In genomic region chr2:72746476-72747215, GRCm38 (mm10) we compare ENCODE assay signal across 11 mouse cellular contexts.
DNase-seq lines count a peak whose midpoint lies in the region; ATAC-seq and TF ChIP-seq lines count a peak whose summit lies in the region.
"Had no signal": no experiment of that assay in that cellular context is flagged by ENCODE, and none has a peak within 500 bp of the region (broad histone marks: within the 10 kb centered on the region; RNA-seq: fewer than 3 reads in every experiment).

No protein-coding gene starts in this region.

- TF ChIP-seq CTCF in MEL (IDR thresholded peaks at IDR 0.05 in 2 of 3, conservative IDR thresholded peaks at IDR 0.05 in 1 of 3; ENCODE audit: control insufficient read depth in 1 of 3, insufficient read depth in 1 of 3, low read depth in 2 of 3, low read length in 3 of 3, poor library complexity in 1 of 3, severe bottlenecking in 1 of 3) = no peak

- 56% methylated on average over 16 of the region's 16 CpGs for WGBS in forebrain, embryonic 15.5 days
- 75% methylated on average over 16 of the region's 16 CpGs for WGBS in forebrain, embryonic 12.5 days
- WGBS in liver, embryonic 11.5 days = 86% methylated on average over 16 of the region's 16 CpGs

- no peaks in the 10 kb centered on the region for H3K79me2 ChIP-seq in MEL (ENCODE audit: control insufficient read depth, insufficient read depth, low read length, poor library complexity)

- no peak for TF ChIP-seq POLR2A in MEL (IDR thresholded peaks at IDR 0.05; ENCODE audit: control insufficient read depth in 1 of 2, insufficient read depth in 1 of 2, low read depth in 1 of 2, low read length in 2 of 2, poor library complexity in 1 of 2)

- H3K4me3 ChIP-seq in forebrain, embryonic 15.5 days = no peak overlapping the region
- no peak overlapping the region for H3K4me3 ChIP-seq in forebrain, embryonic 12.5 days (replicated peaks)
- H3K4me3 ChIP-seq in MEL (ENCODE audit: control insufficient read depth in 1 of 2, insufficient read depth in 1 of 2, low read depth in 2 of 2, low read length in 2 of 2) = no peak overlapping the region
- H3K4me3 ChIP-seq in liver, embryonic 11.5 days (ENCODE audit: low read depth, low read length) = no peak overlapping the region

- TF ChIP-seq EP300 in MEL (IDR thresholded peaks at IDR 0.05; ENCODE audit: low read depth in 1 of 2, low read length in 2 of 2) = no peak

- TF ChIP-seq RAD21 in MEL (IDR thresholded peaks at IDR 0.05; ENCODE audit: low read depth, low read length) = no peak

- no peaks in the 10 kb centered on the region for H3K36me3 ChIP-seq in forebrain, embryonic 15.5 days
- no peaks in the 10 kb centered on the region for H3K36me3 ChIP-seq in forebrain, embryonic 12.5 days (replicated peaks)
- peaks cover 0 to 15% of the 10 kb centered on the region in 2 experiments; a peak in 2 of 4 replicates for H3K36me3 ChIP-seq in MEL (ENCODE audit: control insufficient read depth in 1 of 2, insufficient read depth in 2 of 2, low read length in 2 of 2)
- no peaks in the 10 kb centered on the region for H3K36me3 ChIP-seq in liver, embryonic 11.5 days (ENCODE audit: control insufficient read depth, insufficient read depth, low read length)

- H3K9ac ChIP-seq in forebrain, embryonic 15.5 days (replicated peaks) = no peak overlapping the region
- no peak overlapping the region for H3K9ac ChIP-seq in forebrain, embryonic 12.5 days
- no peak overlapping the region for H3K9ac ChIP-seq in MEL (ENCODE audit: control insufficient read depth, low read depth, low read length, poor library complexity, severe bottlenecking)
- no peak overlapping the region for H3K9ac ChIP-seq in liver, embryonic 11.5 days (ENCODE audit: low read depth, low read length)

- H3K27ac ChIP-seq in forebrain, embryonic 15.5 days (replicated peaks) = no peak overlapping the region
- H3K27ac ChIP-seq in forebrain, embryonic 12.5 days = no peak overlapping the region
- peak overlapping the region; percentile 64 for H3K27ac ChIP-seq in MEL (ENCODE audit: control insufficient read depth, low read depth, low read length)
- no peak overlapping the region for H3K27ac ChIP-seq in liver, embryonic 11.5 days (ENCODE audit: low read depth, low read length)

- H3K27me3 ChIP-seq in forebrain, embryonic 15.5 days = no peaks in the 10 kb centered on the region
- no peaks in the 10 kb centered on the region; the same call in 1 of the 2 replicates for H3K27me3 ChIP-seq in forebrain, embryonic 12.5 days
- H3K27me3 ChIP-seq in MEL (ENCODE audit: control insufficient read depth in 1 of 2, insufficient read depth in 2 of 2, low read length in 2 of 2) = no peaks in the 10 kb centered on the region; a peak in 1 of 4 replicates
- H3K27me3 ChIP-seq in liver, embryonic 11.5 days (replicated peaks; ENCODE audit: control insufficient read depth, insufficient read depth, low read length) = no peaks in the 10 kb centered on the region

- peak; percentile 51; the same call in 1 of the 2 replicates for ATAC-seq in forebrain, embryonic 15.5 days (replicated peaks)
- ATAC-seq in forebrain, embryonic 12.5 days (ENCODE audit: low FRiP score) = no peak
- ATAC-seq in liver, embryonic 11.5 days (replicated peaks; ENCODE audit: low FRiP score) = no peak
- no peak for ATAC-seq in monocyte, adult 5-6 weeks (replicated peaks; ENCODE audit: insufficient number of reproducible peaks, low FRiP score, low TSS enrichment, poor library complexity, severe bottlenecking)

- DNase-seq in MEL (ENCODE audit: low read depth, low spot score) = no peak
- DNase-seq in cerebellum, adult 18-20 months = peak; percentile 48 to 55
- peak; percentile 74 for DNase-seq in forelimb bud, embryonic 11.5 days (ENCODE audit: low read depth, low spot score)
- DNase-seq in liver, embryonic 11.5 days (ENCODE audit: low spot score) = no peak
- DNase-seq in thymus, postnatal 4 days = no peak
- DNase-seq: kidney, postnatal 10 days; lung, postnatal 4 days; thymus, postnatal 14 days had no signal

- no peak overlapping the region for H3K4me2 ChIP-seq in forebrain, embryonic 15.5 days (replicated peaks)
- no peak overlapping the region for H3K4me2 ChIP-seq in forebrain, embryonic 12.5 days
- no peak overlapping the region for H3K4me2 ChIP-seq in liver, embryonic 11.5 days

- no peaks in the 10 kb centered on the region for H3K9me3 ChIP-seq in forebrain, embryonic 15.5 days
- H3K9me3 ChIP-seq in forebrain, embryonic 12.5 days = no peaks in the 10 kb centered on the region
- no peaks in the 10 kb centered on the region for H3K9me3 ChIP-seq in MEL (replicated peaks; ENCODE audit: insufficient read depth, low read length)
- H3K9me3 ChIP-seq in liver, embryonic 11.5 days (ENCODE audit: control insufficient read depth, low read length) = 0 out of 2 replicates have a peak, but pooled peaks cover 3% of the 10 kb centered on the region

- H3K4me1 ChIP-seq in forebrain, embryonic 15.5 days = peaks cover 22% of the 10 kb centered on the region
- H3K4me1 ChIP-seq in forebrain, embryonic 12.5 days = no peaks in the 10 kb centered on the region
- H3K4me1 ChIP-seq in MEL (ENCODE audit: control insufficient read depth in 1 of 2, insufficient read depth in 2 of 2, low read length in 2 of 2) = peaks cover 5 to 22% of the 10 kb centered on the region in 2 experiments
- H3K4me1 ChIP-seq in liver, embryonic 11.5 days (replicated peaks; ENCODE audit: control insufficient read depth, insufficient read depth, low read length) = no peaks in the 10 kb centered on the region

TF ChIP-seq in MEL, 35 proteins besides CTCF, POLR2A, EP300 and RAD21:
- TF ChIP-seq HCFC1 (IDR thresholded peaks at IDR 0.05; ENCODE audit: low read depth, low read length) = no peak

Comparison
In these comparisons a context has a peak if more than half of its experiments do, and no peak if none do; other contexts are left out.
1. DNase-seq: peak in cerebellum, adult 18-20 months (2 of 2) and forelimb bud, embryonic 11.5 days (single experiment); none in MEL (single experiment), liver, embryonic 11.5 days (single experiment) and thymus, postnatal 4 days (single experiment).